Mouse (Mus musculus) layer of hippocampus, postnatal 36 days (tissue): ENCODE results near the gene Htr6. TPM values are rescaled to one million over a fixed set of nuclear protein-coding genes. Genes with fewer than 3 reads are reported as not detected.

ENCODE experiments used
- DNase-seq, 2 experiments: peaks; one replicate each; pipeline ENCODE4 v3.0.0; 2022
- total RNA-seq, 2 experiments: library from RNA; stranded (reverse); gene quantifications; 2 replicates each; pipeline ENCODE4 v1.2.3; 2021

Htr6 gene
- total RNA-seq, 2 experiments from 2014 or later, result 6.5 to 8.8 TPM

DNA sequence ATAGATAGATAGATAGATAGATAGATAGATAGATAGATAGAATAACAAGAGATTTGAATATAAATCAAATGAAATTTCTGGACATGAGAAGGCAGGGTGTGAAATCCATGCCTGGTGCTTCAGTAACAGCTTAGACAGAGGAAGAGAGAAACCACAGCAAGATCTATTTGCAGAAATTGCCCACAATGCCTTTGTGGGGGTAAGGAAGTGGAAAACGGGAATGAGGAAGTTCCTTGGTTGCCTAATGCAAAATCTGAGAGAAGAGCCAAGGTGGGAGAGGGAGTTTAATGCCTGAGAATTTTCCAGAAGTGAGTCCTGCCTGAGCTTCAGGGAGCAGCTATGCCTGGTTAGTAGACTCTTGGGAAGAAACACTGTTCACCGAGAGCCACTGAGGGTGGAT is 31.8 kb downstream of the Htr6 start:
- DNase-seq, result no peak

DNA sequence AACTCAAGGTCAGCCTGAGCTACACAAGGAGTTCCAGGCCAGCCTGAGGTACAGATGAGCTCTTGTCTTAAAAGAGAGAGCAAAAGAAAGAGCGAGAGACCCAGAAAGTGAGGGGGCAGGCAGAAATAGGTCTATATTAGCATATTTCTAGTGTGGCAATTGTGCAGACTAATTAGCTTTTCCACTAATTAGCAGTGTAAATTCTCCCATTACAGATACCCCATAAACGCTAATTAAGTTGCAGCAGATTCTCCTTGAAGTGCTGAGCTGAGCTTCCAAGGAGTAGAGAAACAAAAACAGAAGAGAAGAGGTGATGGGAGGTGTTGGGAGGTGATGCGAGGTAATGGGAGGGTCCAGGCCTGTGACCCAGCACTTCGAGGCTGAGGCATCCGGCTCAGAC is 32.8 kb downstream of the Htr6 start:
- no peak for DNase-seq

DNA sequence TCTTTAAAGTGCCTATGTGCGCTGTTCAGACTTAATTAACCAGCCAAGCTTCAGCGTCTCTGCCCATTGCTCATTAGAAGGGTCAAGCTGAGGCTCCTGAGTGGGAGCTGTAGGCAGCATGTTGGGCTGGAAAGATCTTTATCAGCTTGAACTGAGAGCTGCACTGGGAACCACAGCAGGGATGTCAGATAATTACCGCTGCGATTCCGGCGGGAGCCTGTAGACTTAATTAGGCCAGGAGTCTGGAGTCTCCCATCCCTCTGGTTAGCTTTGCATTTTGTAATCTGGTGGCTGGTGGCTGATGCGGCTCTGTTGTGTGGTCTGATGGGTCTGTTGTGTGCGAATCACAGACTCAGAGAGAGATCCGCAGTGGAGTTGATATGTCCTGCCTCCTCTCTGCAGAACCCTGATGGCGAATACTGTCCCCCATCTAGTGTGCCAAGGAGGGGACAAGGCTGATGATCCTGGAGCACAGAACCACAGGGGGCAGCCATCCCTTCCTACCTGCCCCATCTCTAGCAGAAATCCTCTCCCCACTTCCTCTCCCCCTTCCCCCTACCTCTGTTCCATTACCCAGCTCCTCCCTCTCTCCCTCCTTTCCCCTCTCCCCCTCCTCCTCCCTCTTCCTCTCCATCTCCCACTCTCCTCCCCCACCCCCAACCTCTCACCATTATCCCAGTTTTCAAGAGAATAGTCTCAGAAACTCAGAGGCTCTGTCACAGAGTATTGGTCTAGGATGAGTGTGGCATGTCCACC is 35.1 kb downstream of the Htr6 start:
- no peak for DNase-seq

DNA sequence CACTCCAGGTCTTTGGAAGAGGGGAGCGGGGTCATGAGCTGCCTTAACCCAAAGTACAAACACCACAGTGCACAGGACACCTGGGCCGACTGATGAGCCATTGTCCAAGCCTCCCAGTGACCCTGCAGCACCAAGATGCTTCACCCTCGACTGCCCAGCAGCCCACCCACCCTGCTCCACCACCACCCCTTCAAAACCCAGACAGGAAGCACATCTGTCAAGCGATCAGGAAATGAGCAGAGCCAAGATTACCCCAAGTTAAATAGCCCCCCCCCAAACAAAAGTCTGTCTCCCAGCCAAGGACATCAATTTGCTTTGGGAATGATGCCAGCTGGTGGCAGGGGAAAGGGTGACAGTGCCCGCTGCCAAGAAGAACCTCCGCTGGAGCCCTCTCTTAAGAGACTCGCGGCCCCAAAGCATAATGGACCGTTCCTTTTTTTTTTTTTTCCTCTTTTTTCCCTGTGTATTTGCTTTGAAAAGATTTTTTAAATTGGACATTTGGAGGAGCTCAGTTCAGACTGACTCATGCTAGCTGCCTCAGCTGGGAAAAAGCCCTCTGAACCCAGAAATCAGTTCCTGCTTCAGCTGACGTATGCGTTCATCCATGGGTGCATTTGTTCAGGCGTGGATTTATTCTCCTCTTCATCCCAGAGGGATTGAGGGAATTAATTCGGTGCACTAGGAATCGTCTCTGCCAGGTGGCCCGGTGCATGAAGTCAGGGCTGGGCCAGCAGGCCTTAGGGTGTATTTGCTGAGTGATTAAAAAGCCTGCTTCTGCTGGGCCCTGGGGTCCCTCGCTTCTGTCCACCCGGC is 37.4 kb downstream of the Htr6 start:
- DNase-seq, result peak in 1 of 2 experiments; percentile 34

DNA sequence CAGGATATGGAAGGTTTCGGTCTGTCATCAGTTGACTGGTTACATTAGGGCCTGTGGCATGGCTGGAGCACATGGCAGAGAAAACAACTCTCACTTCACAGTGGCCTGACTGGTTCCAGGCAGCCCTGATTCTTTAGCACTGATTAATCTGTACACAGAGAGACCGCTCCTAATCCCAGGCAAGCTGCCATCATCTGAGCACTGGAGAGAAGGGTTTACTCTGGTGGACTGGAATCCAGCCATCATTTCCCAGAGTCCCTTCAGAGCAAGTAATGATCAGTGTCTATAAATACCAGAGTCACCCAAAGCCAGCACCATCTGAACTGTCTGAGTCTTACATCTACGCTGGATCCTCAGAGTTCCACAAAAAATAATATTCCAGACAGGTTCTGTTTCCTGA is 39.6 kb downstream of the Htr6 start:
- DNase-seq, result peak in 1 of 2 experiments; percentile 44

DNA sequence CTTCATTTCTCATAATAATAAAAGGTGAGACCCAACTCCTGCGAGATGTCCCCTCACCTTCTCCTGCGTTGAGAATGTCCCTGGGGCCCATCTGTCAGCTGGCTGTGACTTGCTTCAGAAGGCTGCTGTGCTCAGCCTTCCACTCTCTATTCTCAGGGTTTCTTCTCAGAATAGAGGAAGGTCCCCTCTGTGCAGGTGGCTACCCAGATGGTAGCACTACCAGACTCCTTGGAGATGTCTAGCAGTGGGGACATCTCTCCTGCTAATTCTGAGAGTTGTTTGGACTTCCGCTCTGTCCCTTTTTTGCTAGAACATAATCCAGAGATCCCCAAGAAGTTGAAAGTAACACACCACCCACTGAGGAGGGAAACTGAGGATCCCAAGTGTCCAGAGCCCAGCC is 40.4 kb downstream of the Htr6 start:
- no peak for DNase-seq

DNA sequence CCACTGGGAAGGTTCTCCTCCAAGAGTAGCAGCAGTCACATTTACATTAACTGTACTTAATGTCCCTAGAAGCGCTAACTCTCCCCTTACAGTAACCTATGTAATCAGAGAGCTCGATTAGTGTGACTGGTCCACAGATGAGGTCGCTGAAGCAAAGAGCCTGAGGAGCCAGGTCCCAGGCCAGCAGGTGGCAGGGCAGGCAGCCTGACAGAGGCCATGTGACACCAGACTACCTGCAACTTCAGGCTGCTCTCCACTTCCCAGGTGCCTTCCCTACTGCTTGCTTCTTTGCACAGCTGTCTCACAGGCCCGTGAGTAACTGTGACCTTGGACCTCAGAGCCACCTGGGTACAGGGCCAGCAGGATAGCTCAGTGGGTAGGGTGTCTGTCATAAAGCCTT is 40.8 kb downstream of the Htr6 start:
- no peak for DNase-seq

DNA sequence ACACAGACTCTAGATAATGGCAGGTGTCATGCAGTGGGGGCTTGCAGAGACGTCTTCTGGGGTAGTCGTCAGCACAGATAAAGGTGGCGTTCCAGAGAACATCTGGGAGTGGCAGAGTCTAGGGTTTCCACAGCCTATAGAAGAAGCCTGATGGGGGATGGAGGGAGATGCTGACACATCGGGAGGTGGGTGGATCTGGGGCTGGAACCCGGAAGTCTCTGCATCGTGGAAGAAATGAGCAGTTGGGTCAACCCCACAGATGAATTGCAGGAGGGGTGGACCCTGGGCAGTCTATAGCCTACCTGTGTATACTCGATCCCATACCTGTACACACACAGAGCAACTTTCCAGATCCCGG is 41.4 kb downstream of the Htr6 start:
- no peak for DNase-seq

DNA sequence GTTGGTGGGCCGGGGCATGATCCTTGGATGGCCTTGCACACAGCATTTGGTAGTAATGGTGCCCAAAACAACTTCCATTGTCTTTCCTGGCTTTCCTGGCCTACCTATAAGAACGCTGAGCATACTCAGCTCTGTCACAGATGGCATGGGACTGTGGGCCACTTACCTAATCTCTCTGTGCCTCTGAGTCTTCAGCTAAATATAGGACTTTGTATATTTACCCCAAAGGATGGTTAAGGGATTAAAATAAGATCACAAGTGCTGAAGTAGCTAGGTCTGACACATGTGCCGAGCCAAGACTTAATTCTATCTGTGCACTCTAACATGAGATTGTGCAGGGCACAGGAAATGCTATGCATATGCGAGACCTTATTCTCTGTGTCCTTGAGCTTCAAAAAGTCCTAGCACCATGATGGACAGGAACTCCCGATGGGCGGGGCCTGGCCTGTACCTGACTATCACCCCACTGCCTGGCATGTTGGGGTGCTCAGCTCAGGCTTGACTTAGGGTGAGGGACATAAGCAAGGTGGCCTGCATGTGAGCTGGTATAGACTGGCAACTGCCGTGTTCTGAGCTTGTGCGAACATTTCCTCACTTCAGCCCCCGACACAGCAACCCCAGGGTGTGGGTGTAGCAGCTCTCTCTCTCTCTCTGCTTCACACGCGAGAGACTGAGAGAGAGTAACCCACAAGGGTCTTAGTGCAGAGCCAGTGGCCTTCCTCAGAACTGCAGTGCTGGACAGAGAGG is 41.9 kb downstream of the Htr6 start:
- no peak for DNase-seq

DNA sequence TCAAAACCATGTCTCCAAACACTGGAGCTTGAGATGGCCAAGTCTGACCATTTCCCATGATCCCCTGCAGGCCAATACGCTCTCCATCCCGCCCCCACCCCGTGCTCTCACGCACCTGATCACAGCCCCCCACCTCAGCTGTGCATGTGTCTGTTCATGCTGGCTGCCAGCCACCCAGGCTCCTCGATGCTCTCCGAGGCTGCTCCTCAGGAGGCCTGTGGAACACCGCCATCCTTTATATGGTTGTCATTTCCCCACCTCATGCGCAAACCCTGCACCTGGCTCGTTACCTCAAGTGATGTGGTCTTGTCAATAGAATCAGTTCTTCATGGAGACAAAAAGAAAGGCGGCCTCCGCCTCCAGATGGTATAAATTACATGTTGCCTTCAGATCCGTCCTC is 42.8 kb downstream of the Htr6 start:
- DNase-seq, result no peak

DNA sequence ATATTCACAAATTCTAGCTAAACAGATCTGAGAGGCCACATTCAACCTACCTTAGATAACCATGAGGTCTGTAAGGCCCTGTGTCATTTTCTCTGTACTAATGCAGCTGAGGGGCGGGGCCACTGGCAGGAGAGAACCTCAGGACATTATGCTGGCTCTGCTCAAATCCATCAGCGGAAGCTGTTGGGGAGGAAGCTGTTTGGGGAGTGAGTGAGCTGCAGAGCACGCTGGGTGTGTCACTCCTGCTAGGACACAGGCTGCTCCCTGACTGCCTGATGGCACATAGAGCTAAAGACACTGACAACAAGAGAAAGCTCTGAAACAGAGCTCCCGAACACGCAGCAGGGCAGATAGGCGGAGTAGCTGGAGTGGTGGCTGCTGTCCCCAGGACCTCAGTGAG is 44.7 kb downstream of the Htr6 start:
- DNase-seq, result no peak

DNA sequence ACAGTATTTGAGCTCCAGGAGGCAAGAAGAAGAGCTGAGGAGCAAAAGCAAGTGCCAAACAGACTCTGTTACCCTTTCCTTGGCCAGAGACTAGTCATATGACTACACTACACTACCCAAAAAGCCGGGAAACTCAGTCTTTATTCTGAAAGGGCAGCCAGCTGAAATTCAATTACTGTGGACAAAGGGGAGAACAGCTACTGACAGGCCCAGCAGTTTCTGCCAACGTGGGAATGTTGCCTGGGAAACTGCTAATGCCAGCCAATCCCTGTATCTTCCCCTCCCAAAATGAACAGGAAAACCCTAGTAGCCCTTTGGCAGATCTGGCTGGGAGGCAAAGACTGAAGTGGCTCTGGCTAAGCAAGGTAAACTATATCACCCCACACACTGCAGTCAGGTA is 51.0 kb downstream of the Htr6 start:
- peak; percentile 64 to 70 for DNase-seq

DNA sequence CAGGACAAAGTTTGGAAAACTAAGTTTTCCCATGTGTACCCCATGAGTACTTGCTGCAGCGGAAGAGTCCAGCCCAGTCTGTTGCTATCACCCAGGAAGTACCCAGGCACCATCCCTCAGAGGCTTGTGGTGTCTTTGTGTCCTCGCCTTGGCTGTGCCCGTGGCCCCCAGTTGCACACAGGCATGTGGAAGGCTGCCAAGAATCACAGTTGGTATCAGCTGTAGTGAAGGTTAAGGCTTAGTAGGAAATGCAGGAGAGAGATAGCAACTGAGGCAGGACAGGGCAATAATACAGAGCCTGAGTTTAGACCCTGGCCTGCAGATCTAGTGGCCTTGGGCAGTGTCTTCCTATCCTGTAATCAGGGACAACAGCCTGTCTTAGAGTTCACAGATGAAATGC is 55.0 kb downstream of the Htr6 start:
- no peak for DNase-seq

DNA sequence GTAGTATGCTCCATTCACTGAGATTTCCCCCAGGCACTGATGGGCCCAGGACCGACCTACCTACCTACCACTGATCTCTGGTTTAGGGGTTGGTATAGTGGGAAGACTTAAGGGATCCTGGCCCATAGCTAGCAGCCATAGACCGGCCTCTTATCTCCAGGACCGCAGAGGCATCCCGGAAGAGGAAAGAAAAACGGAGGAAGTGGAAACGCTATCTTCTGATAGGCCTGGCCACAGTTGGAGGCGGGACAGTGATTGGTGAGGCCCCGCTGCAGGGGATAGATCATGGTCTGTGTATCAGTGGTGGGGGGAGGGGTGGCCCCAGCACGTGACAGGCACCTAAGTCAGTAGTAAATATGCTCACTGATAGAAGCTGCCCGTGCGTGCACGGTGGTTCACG is 56.0 kb downstream of the Htr6 start:
- DNase-seq, result no peak

DNA sequence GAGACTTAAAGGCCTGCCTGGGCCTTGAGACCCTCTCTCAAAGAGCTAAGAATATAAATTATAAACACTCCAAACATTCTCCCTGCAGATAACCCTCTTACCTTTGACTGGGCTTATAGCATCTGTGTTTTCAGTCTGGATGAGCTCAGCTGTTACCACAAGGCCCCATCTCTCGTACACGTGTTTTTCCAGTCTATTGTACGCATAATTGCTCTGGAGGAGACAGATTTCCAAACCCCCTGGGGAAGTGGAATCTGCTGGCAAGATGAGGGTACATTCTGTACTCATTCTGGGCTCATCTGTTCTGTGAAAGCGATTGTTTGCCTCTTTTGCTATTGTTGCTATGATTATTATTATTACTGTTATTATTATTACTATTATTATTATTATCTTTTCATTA is 56.4 kb downstream of the Htr6 start:
- DNase-seq, result no peak

DNA sequence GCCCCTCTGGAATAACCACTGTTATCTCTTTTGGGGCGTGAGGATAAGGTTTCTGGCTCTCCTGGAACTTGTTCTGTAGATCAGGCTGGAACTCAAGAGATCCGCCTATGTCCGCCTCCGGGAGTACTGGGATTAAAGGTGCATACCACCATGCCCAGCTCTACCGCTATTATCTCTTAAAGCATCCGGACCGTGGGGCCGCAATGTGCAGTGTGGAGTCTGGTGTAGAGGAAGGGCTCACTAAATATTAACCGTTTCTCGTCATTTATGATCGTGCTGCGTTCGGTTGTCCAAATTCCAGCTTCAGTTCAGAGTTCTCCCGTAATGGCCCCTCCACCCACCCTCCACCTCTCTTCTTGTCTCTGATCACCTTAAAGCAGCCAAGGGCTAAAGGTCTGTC is 57.0 kb downstream of the Htr6 start:
- no peak for DNase-seq

DNA sequence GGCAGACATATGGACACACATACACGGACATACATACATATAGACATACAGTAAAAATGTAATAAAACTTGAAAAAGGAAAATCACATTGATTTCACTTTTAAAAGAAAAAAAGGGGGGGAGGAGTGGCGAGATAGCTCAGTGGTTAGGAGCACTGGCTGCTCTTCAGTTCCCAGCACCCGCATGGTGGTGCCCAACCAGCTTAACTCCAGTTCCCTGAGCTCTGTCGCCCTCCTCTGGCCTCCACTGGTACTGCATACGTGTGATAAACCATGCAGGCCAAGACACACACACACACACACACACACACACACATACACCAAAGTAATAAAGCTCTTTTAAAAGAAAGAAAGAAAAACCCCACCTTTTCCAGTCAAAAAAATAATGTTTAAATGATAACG is 60.6 kb downstream of the Htr6 start:
- DNase-seq, result no peak

DNA sequence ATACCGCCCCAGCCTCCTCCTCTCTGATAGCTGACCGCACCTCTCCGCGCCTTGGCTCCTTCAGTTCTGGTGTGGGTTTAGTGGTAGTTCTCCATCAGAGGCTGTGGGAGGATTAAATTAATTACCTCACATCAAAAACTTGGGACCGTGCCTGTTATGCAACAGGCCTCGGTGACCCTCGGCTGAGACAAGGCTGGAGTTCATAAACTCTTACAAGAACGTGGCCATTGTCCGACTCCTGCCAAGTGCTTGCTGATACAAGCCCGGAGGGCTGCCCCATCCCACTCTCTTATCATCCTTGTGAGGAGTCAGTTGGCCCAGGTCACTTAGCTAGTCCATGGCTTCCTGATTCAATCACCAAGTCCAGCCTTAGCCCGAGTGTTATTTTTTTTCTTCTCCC is 62.1 kb downstream of the Htr6 start:
- no peak for DNase-seq

DNA sequence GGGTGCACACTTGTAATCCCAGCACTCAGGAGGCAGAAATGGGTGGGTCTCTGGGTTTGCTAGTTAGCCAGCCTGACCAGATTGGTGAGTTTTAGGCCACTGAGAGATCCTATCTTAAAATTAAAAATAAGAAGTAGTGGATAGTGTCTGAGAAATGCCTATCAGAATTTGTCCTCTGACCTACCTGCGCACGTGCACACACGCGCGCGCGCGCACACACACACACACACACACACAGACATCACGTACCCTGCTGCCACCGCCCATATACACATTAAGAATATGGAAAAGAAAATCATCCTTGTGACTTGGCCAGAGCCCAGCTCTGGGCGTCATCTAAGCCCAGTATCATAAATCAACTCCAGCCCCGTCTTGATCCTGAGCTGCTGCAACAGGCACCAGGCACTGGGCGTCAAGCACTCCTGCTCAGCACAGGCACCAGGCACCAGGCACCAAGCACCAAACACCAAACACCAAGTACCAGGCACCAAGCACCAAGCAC is 64.1 kb downstream of the Htr6 start:
- no peak for DNase-seq
